ENCODE assay signal across 8 mouse cellular contexts in genomic region chr1:23958668-23959414, GRCm38 (mm10). TPM values are rescaled to one million over a fixed set of nuclear protein-coding genes. Genes with fewer than 3 reads are reported as not detected.
DNase-seq lines count a peak whose midpoint lies in the region; ATAC-seq lines count a peak whose summit lies in the region.

No protein-coding gene starts in this region.

- peak; percentile 85 for ATAC-seq in kidney, embryonic 14.5 days (ENCODE audit: low FRiP score, low TSS enrichment)
- 0 out of 2 replicates have a peak, but pooled peaks have one; percentile 50 for ATAC-seq in intestine, embryonic 14.5 days (replicated peaks; ENCODE audit: low FRiP score, low TSS enrichment, low read depth)
- ATAC-seq in monocyte, adult 5-6 weeks (replicated peaks; ENCODE audit: insufficient number of reproducible peaks, low FRiP score, low TSS enrichment, poor library complexity, severe bottlenecking), result no peak

- no peaks in the 10 kb centered on the region for H3K27me3 ChIP-seq in kidney, embryonic 14.5 days (ENCODE audit: control insufficient read depth, insufficient read depth, low read length)
- no peaks in the 10 kb centered on the region for H3K27me3 ChIP-seq in intestine, embryonic 14.5 days (replicated peaks; ENCODE audit: control insufficient read depth, insufficient read depth, low read length)

- peak overlapping the region; percentile 33 for H3K4me3 ChIP-seq in kidney, embryonic 14.5 days (ENCODE audit: low read length)
- peak overlapping the region; percentile 14; the same call in 1 of the 2 replicates for H3K4me3 ChIP-seq in intestine, embryonic 14.5 days (ENCODE audit: low read depth, low read length)

- no peaks in the 10 kb centered on the region for H3K4me1 ChIP-seq in kidney, embryonic 14.5 days (ENCODE audit: control insufficient read depth, insufficient read depth, low read length)
- H3K4me1 ChIP-seq in intestine, embryonic 14.5 days (replicated peaks; ENCODE audit: control insufficient read depth, insufficient read depth, low read length), result no peaks in the 10 kb centered on the region

- no peak overlapping the region for H3K9ac ChIP-seq in kidney, embryonic 14.5 days (ENCODE audit: low read depth, low read length)
- H3K9ac ChIP-seq in intestine, embryonic 14.5 days (ENCODE audit: low read length), result no peak overlapping the region

- H3K4me2 ChIP-seq in kidney, embryonic 14.5 days (replicated peaks; ENCODE audit: low read depth, low read length), result peak overlapping the region; percentile 40
- peak overlapping the region; percentile 45 for H3K4me2 ChIP-seq in intestine, embryonic 14.5 days (ENCODE audit: low read length)

- no peak overlapping the region for H3K27ac ChIP-seq in kidney, embryonic 14.5 days (ENCODE audit: low read depth, low read length)
- no peak overlapping the region for H3K27ac ChIP-seq in intestine, embryonic 14.5 days (ENCODE audit: low read depth)

- 14% methylated on average over 13 of the region's 13 CpGs for WGBS in kidney, embryonic 14.5 days
- WGBS in intestine, embryonic 14.5 days, result 18% methylated on average over 13 of the region's 13 CpGs

- H3K9me3 ChIP-seq in kidney, embryonic 14.5 days (ENCODE audit: control insufficient read depth, low read length), result no peaks in the 10 kb centered on the region
- no peaks in the 10 kb centered on the region for H3K9me3 ChIP-seq in intestine, embryonic 14.5 days (ENCODE audit: control insufficient read depth, low read length)

- DNase-seq in kidney, adult 8-10 months, result no peak
- DNase-seq in embryo, embryonic 11 days, result peak; percentile 49
- DNase-seq in intestine, embryonic 14.5 days (ENCODE audit: low spot score), result no peak
- DNase-seq in naive thymus-derived CD4-positive, alpha-beta T cell, adult 2 months (ENCODE audit: low read depth), result peak; percentile 11
- DNase-seq in frontal cortex, postnatal 14 days (ENCODE audit: low spot score in 2 of 2), result no peak
- DNase-seq in gastrocnemius, postnatal 10 days, result no peak

- no peaks in the 10 kb centered on the region for H3K36me3 ChIP-seq in kidney, embryonic 14.5 days (ENCODE audit: control insufficient read depth, insufficient read depth, low read length)
- no peaks in the 10 kb centered on the region for H3K36me3 ChIP-seq in intestine, embryonic 14.5 days (ENCODE audit: control insufficient read depth, insufficient read depth, low read length)

RNA-seq across cellular contexts. Expression of gene Smap1, which starts 36.7 kb away (rescaled TPM):
- polyA plus RNA-seq in kidney, embryonic 14.5 days (2014; fragmentation: Nextera tagmentation; extraction: Ambion mirVana), result 46.7 and 51.0 TPM in 2 replicates
- 36.4 and 45.6 TPM in 2 replicates for polyA plus RNA-seq in intestine, embryonic 14.5 days (2014; fragmentation: Nextera tagmentation; extraction: Ambion mirVana)
- total RNA-seq in monocyte, adult 5-6 weeks (2017), result 35.8 to 55.2 TPM (median 38.6 TPM) in 3 replicates
- total RNA-seq in gastrocnemius, postnatal 10 days (2021), result 10 to 100 TPM; 34.9 to 46.0 TPM

RNA-seq across cellular contexts. Expression of gene Sdhaf4, which starts 46.6 kb away (rescaled TPM):
- polyA plus RNA-seq in kidney, embryonic 14.5 days (2014; fragmentation: Nextera tagmentation; extraction: Ambion mirVana), result 80.2 and 110 TPM in 2 replicates
- 73.9 and 76.0 TPM in 2 replicates for polyA plus RNA-seq in intestine, embryonic 14.5 days (2014; fragmentation: Nextera tagmentation; extraction: Ambion mirVana)
- 6.2 to 16.3 TPM (median 10.8 TPM) in 3 replicates for total RNA-seq in monocyte, adult 5-6 weeks (2017)
- total RNA-seq in gastrocnemius, postnatal 10 days (2021), result 10 to 100 TPM; 54.7 to 59.5 TPM

Comparison
In these comparisons a context has a peak if more than half of its experiments do, and no peak if none do; other contexts are left out.
1. DNase-seq: peak in embryo, embryonic 11 days (single experiment) and naive thymus-derived CD4-positive, alpha-beta T cell, adult 2 months (single experiment); none in kidney, adult 8-10 months (0 of 2), intestine, embryonic 14.5 days (single experiment), frontal cortex, postnatal 14 days (0 of 2) and gastrocnemius, postnatal 10 days (single experiment).